Mouse (Mus musculus) midbrain, embryonic 13.5 days (tissue): ENCODE measurements around the gene Urb2. TPM values are rescaled to one million over a fixed set of nuclear protein-coding genes. Genes with fewer than 3 reads are reported as not detected.
"Not testable (repeated sequence)": the region's sequence is repeated elsewhere in the genome, so short reads cannot be mapped to it uniquely, and the experiment has no call there.

Source experiments
- ATAC-seq: fragments of 200-750 bp; cut with Nextera tagmentation; 2 replicates; pipeline ENCODE4 v1.8.0; 2017; ENCODE audit warnings: mild to moderate bottlenecking, moderate TSS enrichment, moderate library complexity
- H3K27ac ChIP-seq: fragments of 300-500 bp; sonication (generic); 2 replicates; pipeline ENCODE4 v1.5.1; 2015; ENCODE audit warnings: inconsistent platforms, mild to moderate bottlenecking, moderate library complexity
- H3K27me3 ChIP-seq: fragments of 300-500 bp; sonication (generic); 2 replicates; pipeline ENCODE4 v1.6.1; 2015; ENCODE audit warnings: mild to moderate bottlenecking, inconsistent platforms
- H3K36me3 ChIP-seq: fragments of 300-500 bp; sonication (generic); 2 replicates; pipeline ENCODE4 v1.6.1; 2015; ENCODE audit warnings: mild to moderate bottlenecking, inconsistent platforms
- H3K4me1 ChIP-seq: fragments of 300-500 bp; sonication (generic); replicated peaks from 2 replicates; pipeline ENCODE4 v1.6.1; 2015; ENCODE audit warnings: inconsistent platforms
- H3K4me2 ChIP-seq: fragments of 300-500 bp; sonication (generic); replicated peaks from 2 replicates; pipeline ENCODE4 v1.6.1; 2015; ENCODE audit warnings: moderate library complexity, mild to moderate bottlenecking, inconsistent platforms
- H3K4me3 ChIP-seq: fragments of 300-500 bp; sonication (generic); replicated peaks from 2 replicates; pipeline ENCODE4 v1.5.1; 2015; ENCODE audit warnings: mild to moderate bottlenecking, inconsistent platforms
- H3K9ac ChIP-seq: fragments of 300-500 bp; sonication (generic); replicated peaks from 2 replicates; pipeline ENCODE4 v1.6.1; 2015; ENCODE audit warnings: mild to moderate bottlenecking, inconsistent platforms
- H3K9me3 ChIP-seq: fragments of 300-500 bp; sonication (generic); 2 replicates; pipeline ENCODE4 v1.6.1; 2016; ENCODE audit warnings: mild to moderate bottlenecking, inconsistent platforms
- WGBS: fragments of 180-500 bp; shearing (Covaris S2); methylation state at CpG from one replicate; pipeline ENCODE4 v1.1.7; 2015; 5-methylcytosine and 5-hydroxymethylcytosine counted together
- polyA plus RNA-seq: library from polyadenylated mRNA; unstranded; fragments of >200 nt; fragmentation: Nextera tagmentation; extraction: Ambion mirVana; gene quantifications from 2 replicates; pipeline ENCODE4 v1.2.1, GENCODE M21; 2015

Gene Urb2
- polyA plus RNA-seq, 1 experiment from 2014 or later: 3.1 TPM

GRCm38 (mm10) chr8:123990277-123991049 lies 30.8 kb upstream of the Urb2 start:
- ATAC-seq: no peak
- H3K4me3 ChIP-seq: no peak overlapping the region

GRCm38 (mm10) chr8:123992587-123992986 lies 28.7 kb upstream of the Urb2 start:
- Histone ChIP-seq H3K36me3 (peaks cover 24% of the 10 kb centered on the region), H3K9ac (no peak overlapping the region), H3K4me3 (no peak overlapping the region), H3K4me2 (no peak overlapping the region), H3K4me1 (no peaks in the 10 kb centered on the region), H3K9me3 (no peaks in the 10 kb centered on the region), H3K27ac (no peak overlapping the region), H3K27me3 (no peaks in the 10 kb centered on the region)
- no peak for ATAC-seq
- 89% methylated on average over 8 of the region's 8 CpGs for WGBS

More at GRCm38 (mm10) chr8:123990277-123991049, 30.8 kb upstream of the Urb2 start:
- Histone ChIP-seq H3K9ac (no peak overlapping the region), H3K27me3 (no peaks in the 10 kb centered on the region), H3K4me1 (no peaks in the 10 kb centered on the region), H3K36me3 (peaks cover 8% of the 10 kb centered on the region; the same call in 1 of the 2 replicates), H3K4me2 (no peak overlapping the region), H3K9me3 (no peaks in the 10 kb centered on the region), H3K27ac (no peak overlapping the region)
- WGBS: 85% methylated on average over 13 of the region's 13 CpGs

DNA sequence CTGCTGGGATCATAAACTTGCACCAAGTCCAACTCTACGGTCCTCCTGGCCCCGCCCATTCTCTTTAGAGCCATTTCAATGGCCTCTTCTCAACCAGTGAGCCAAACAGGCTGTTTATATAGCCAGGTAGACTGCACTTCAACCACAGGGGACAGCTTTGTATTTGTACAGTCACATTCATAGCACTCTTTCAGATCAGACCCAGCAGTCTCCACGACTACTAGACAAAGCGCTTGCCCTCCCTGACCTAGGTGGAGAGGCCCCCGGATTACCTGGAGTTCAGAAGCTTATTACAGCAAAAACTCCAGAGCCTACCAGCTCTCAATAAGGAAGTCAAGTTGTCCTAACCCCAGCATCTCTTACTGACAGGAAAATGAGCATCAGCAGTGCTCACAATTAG lies 27.7 kb upstream of the Urb2 start:
- H3K36me3 ChIP-seq: peaks cover 30% of the 10 kb centered on the region
- no peak overlapping the region for H3K4me3 ChIP-seq
- H3K9me3 ChIP-seq: no peaks in the 10 kb centered on the region
- H3K4me1 ChIP-seq: no peaks in the 10 kb centered on the region
- ATAC-seq: no peak
- no peak overlapping the region for H3K27ac ChIP-seq
- H3K27me3 ChIP-seq: no peaks in the 10 kb centered on the region
- no peak overlapping the region for H3K9ac ChIP-seq
- H3K4me2 ChIP-seq: no peak overlapping the region
- 93% methylated on average over 5 of the region's 5 CpGs for WGBS

DNA sequence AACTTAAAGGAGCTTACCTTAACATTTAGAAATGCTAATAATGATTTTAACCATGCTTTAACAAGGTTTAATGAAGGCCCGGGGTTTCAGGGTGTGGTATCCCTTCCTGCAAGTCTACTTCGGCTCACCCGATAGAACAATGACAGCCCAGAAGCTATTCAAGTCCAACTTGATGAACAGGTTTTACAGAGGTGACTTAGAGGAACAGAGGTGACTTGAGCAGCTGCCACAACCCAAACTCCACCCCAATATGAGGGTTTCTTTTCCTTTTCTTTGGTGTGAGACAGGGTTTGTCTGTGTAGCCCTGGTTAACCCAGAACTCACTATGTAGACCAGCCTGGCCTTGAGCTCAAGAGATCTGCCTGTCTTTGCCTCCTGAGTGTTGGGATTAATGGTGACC lies 27.3 kb upstream of the Urb2 start:
- Histone ChIP-seq H3K36me3 (peaks cover 30% of the 10 kb centered on the region), H3K9me3 (no peaks in the 10 kb centered on the region), H3K27ac (no peak overlapping the region), H3K9ac (no peak overlapping the region), H3K4me1 (no peaks in the 10 kb centered on the region), H3K4me2 (no peak overlapping the region), H3K4me3 (no peak overlapping the region), H3K27me3 (no peaks in the 10 kb centered on the region)
- ATAC-seq: no peak
- 96% methylated on average over 3 of the region's 3 CpGs for WGBS

DNA sequence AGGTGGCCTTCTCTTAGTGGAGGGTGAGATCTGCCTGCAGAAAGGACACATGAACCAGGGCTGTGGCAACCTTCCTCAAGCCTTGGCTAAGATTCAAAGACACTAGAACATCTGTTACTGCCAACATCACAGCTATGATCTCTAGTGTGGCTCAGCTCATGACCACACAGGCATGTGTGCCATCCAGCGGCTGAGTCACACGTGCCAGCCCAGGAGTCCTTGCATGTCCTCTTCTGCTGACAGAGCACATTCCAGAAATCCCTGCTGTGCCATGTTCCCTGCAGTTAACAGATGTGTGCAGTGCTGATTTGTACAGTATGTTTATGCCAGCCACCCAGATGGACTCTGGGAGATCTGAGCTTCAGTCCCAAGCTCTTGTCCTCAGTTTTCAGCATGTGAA lies 21.7 kb upstream of the Urb2 start:
- WGBS: 90% methylated on average over 2 of the region's 2 CpGs

GRCm38 (mm10) chr8:124002546-124003108 lies 18.7 kb upstream of the Urb2 start:
- H3K27me3 ChIP-seq: no peaks in the 10 kb centered on the region
- H3K27ac ChIP-seq: no peak overlapping the region
- H3K36me3 ChIP-seq: peaks cover 78% of the 10 kb centered on the region
- WGBS: 97% methylated on average over 10 of the region's 10 CpGs
- no peak overlapping the region for H3K4me3 ChIP-seq
- no peak for ATAC-seq
- no peak overlapping the region for H3K4me2 ChIP-seq
- H3K9ac ChIP-seq: no peak overlapping the region
- no peaks in the 10 kb centered on the region for H3K4me1 ChIP-seq
- no peaks in the 10 kb centered on the region for H3K9me3 ChIP-seq

More for the DNA sequence above, 21.7 kb upstream of the Urb2 start:
- Histone ChIP-seq H3K27me3 (no peaks in the 10 kb centered on the region), H3K9me3 (no peaks in the 10 kb centered on the region), H3K36me3 (peaks cover 69% of the 10 kb centered on the region), H3K9ac (no peak overlapping the region), H3K4me2 (no peak overlapping the region), H3K4me3 (no peak overlapping the region), H3K4me1 (no peaks in the 10 kb centered on the region), H3K27ac (no peak overlapping the region)
- no peak for ATAC-seq

DNA sequence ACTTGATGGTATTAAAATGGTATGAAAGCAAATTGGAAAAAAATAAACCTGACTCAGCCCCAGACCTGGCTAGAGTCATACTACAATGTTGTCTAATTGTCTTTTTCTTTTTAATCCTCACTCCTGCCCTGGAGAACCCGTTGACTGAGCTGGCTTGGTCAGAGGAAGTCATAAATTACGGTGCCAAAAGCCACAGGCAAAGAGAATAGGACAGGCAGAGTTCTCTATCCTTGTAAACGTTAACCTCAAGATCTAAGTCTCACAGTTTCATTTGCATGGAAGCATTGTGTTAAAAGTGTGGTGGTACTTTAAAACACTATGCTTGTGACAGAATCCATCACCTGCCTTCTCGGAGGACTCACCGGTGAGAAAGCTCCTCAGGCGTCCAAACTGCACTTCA lies 13.5 kb upstream of the Urb2 start:
- no peak for ATAC-seq
- no peak overlapping the region for H3K27ac ChIP-seq
- no peaks in the 10 kb centered on the region for H3K9me3 ChIP-seq
- no peaks in the 10 kb centered on the region for H3K27me3 ChIP-seq
- H3K9ac ChIP-seq: no peak overlapping the region
- H3K4me2 ChIP-seq: no peak overlapping the region
- WGBS: 93% methylated on average over 6 of the region's 6 CpGs
- H3K4me3 ChIP-seq: no peak overlapping the region
- H3K36me3 ChIP-seq: peaks cover 68% of the 10 kb centered on the region
- no peaks in the 10 kb centered on the region for H3K4me1 ChIP-seq

GRCm38 (mm10) chr8:124011580-124011979 lies 9.7 kb upstream of the Urb2 start:
- H3K4me3 ChIP-seq: no peak overlapping the region
- peaks cover 33% of the 10 kb centered on the region for H3K36me3 ChIP-seq
- no peak overlapping the region for H3K4me2 ChIP-seq
- no peak overlapping the region for H3K9ac ChIP-seq
- no peak for ATAC-seq
- WGBS: 92% methylated on average over 3 of the region's 3 CpGs
- H3K27me3 ChIP-seq: no peaks in the 10 kb centered on the region
- no peaks in the 10 kb centered on the region for H3K9me3 ChIP-seq
- no peaks in the 10 kb centered on the region for H3K4me1 ChIP-seq
- no peak overlapping the region for H3K27ac ChIP-seq

GRCm38 (mm10) chr8:124011989-124012586 lies 9.2 kb upstream of the Urb2 start:
- 98% methylated on average over 3 of the region's 3 CpGs for WGBS
- ATAC-seq: no peak
- H3K9ac ChIP-seq: no peak overlapping the region
- H3K36me3 ChIP-seq: peaks cover 28% of the 10 kb centered on the region
- H3K4me2 ChIP-seq: no peak overlapping the region
- H3K4me1 ChIP-seq: no peaks in the 10 kb centered on the region; the same call in 1 of the 2 replicates
- no peak overlapping the region for H3K27ac ChIP-seq
- H3K9me3 ChIP-seq: no peaks in the 10 kb centered on the region
- H3K4me3 ChIP-seq: no peak overlapping the region
- no peaks in the 10 kb centered on the region for H3K27me3 ChIP-seq

- WGBS: 93% methylated on average over 7 of the region's 7 CpGs
- H3K27me3 ChIP-seq, H3K9me3 ChIP-seq, H3K36me3 ChIP-seq, H3K9ac ChIP-seq, H3K4me2 ChIP-seq, H3K27ac ChIP-seq, ATAC-seq, H3K4me3 ChIP-seq: not testable (repeated sequence)
- peaks cover 11% of the 10 kb centered on the region for H3K4me1 ChIP-seq
Measured at GRCm38 (mm10) chr8:124014299-124014698, 7.0 kb upstream of the Urb2 start.

DNA sequence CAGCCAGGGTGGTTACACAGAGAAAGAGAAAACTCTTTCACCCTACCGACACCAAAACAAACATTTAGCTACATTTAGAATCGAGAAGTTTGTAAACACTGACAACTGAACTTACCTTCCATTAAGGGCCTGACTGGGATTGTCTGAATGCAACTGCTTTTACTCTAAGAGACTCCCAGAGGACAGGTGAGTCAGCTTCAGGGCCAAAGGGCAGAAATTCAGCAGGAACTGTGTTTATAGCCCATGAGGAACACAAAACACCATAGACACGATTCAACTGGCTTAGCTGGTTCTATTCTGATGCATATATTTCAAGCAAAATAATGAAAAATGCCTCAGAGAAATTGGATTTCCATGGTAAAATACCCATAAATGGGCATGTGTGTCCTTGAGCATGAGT lies 6.6 kb upstream of the Urb2 start:
- H3K9ac ChIP-seq: no peak overlapping the region
- H3K4me3 ChIP-seq: no peak overlapping the region
- peaks cover 1% of the 10 kb centered on the region; the same call in 1 of the 2 replicates for H3K36me3 ChIP-seq
- no peak overlapping the region for H3K4me2 ChIP-seq
- 86% methylated on average over 3 of the region's 3 CpGs for WGBS
- H3K4me1 ChIP-seq: peaks cover 15% of the 10 kb centered on the region
- no peak overlapping the region for H3K27ac ChIP-seq
- no peaks in the 10 kb centered on the region for H3K9me3 ChIP-seq
- no peaks in the 10 kb centered on the region for H3K27me3 ChIP-seq
- no peak for ATAC-seq

DNA sequence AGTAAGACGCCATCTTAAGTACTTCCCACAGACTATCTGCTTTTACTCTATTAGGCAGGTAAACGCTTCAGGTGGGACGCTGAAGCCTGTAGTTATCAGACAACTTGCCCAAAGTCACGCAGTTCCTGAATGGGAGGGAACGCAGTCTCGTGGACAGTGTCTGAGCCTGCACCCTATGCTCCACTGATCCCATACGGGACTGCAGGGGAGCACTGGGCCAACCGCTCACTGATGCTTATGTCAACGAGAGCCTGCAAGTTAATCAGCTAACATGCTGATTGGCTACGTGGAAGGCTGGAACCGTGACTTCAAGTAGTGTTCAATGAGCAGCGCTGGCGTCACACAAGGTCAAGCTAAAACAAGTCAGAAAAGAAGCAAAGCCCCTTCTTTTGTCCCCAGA lies 1.5 kb upstream of the Urb2 start:
- ATAC-seq: peak; percentile 21; the same call in 1 of the 2 replicates
- no peak overlapping the region for H3K27ac ChIP-seq
- H3K4me3 ChIP-seq: peak overlapping the region; percentile 85
- no peaks in the 10 kb centered on the region for H3K27me3 ChIP-seq
- peak overlapping the region; percentile 75 for H3K4me2 ChIP-seq
- peaks cover 35% of the 10 kb centered on the region for H3K4me1 ChIP-seq
- 40% methylated on average over 13 of the region's 13 CpGs for WGBS
- H3K36me3 ChIP-seq: peaks cover 9% of the 10 kb centered on the region; the same call in 1 of the 2 replicates
- H3K9ac ChIP-seq: peak overlapping the region; percentile 3; the same call in 1 of the 2 replicates
- no peaks in the 10 kb centered on the region for H3K9me3 ChIP-seq
